Mouse (Mus musculus) CH12F3 (cell line): ENCODE results near the gene Cdh4.

Source experiments
- in situ Hi-C: fragments of 300-500 bp; cut with MboI; formaldehyde crosslinking; loops from 2 replicates; pipeline ENCODE4 v1.14.3; 2020; ENCODE audit warnings: low sequenced_read_pairs

Gene Cdh4

GRCm38 (mm10) chr2:179774440-179775110 is 332.3 kb downstream of the Cdh4 start:
- in situ Hi-C loops = no loop called here

- in situ Hi-C loops = no loop called here
Observed at GRCm38 (mm10) chr2:179775999-179776705, 333.9 kb downstream of the Cdh4 start.

- in situ Hi-C loops = no loop called here
Observed at GRCm38 (mm10) chr2:179779266-179779665, 337.0 kb downstream of the Cdh4 start.

- in situ Hi-C loops = no loop called here
Observed at GRCm38 (mm10) chr2:179780961-179781360, 338.7 kb downstream of the Cdh4 start.

- in situ Hi-C loops = no loop called here
Observed at GRCm38 (mm10) chr2:179787256-179787655, 345.0 kb downstream of the Cdh4 start.

GRCm38 (mm10) chr2:179787797-179788196 is 345.6 kb downstream of the Cdh4 start:
- in situ Hi-C loops = no loop called here

- in situ Hi-C loops = no loop called here
Observed at GRCm38 (mm10) chr2:179790684-179791083, 348.5 kb downstream of the Cdh4 start.

GRCm38 (mm10) chr2:179792426-179793133 is 350.3 kb downstream of the Cdh4 start:
- in situ Hi-C loops = no loop called here

GRCm38 (mm10) chr2:179794354-179794753 is 352.1 kb downstream of the Cdh4 start:
- in situ Hi-C loops = no loop called here

- in situ Hi-C loops = no loop called here
Observed at GRCm38 (mm10) chr2:179795452-179795851, 353.2 kb downstream of the Cdh4 start.

- in situ Hi-C loops = no loop called here
Observed at GRCm38 (mm10) chr2:179799906-179800532, 357.8 kb downstream of the Cdh4 start.

GRCm38 (mm10) chr2:179801042-179801441 is 358.8 kb downstream of the Cdh4 start:
- in situ Hi-C loops = no loop called here

- in situ Hi-C loops = no loop called here
Observed at GRCm38 (mm10) chr2:179802411-179802810, 360.2 kb downstream of the Cdh4 start.

- in situ Hi-C loops = no loop called here
Observed at GRCm38 (mm10) chr2:179811086-179811485, 368.9 kb downstream of the Cdh4 start.

GRCm38 (mm10) chr2:179813035-179813827 is 371.0 kb downstream of the Cdh4 start:
- in situ Hi-C loops = no loop called here

- in situ Hi-C loops = no loop called here
Observed at GRCm38 (mm10) chr2:179824776-179825326, 382.6 kb downstream of the Cdh4 start.

- in situ Hi-C loops = no loop called here
Observed at GRCm38 (mm10) chr2:179828968-179829367, 386.7 kb downstream of the Cdh4 start.

GRCm38 (mm10) chr2:179829972-179830371 is 387.7 kb downstream of the Cdh4 start:
- in situ Hi-C loops = no loop called here

GRCm38 (mm10) chr2:179834892-179835291 is 392.7 kb downstream of the Cdh4 start:
- in situ Hi-C loops = no loop called here

- in situ Hi-C loops = no loop called here
Observed at GRCm38 (mm10) chr2:179835570-179835969, 393.3 kb downstream of the Cdh4 start.
